Mouse (Mus musculus): ENCODE results near the gene Miga2.

DNA sequence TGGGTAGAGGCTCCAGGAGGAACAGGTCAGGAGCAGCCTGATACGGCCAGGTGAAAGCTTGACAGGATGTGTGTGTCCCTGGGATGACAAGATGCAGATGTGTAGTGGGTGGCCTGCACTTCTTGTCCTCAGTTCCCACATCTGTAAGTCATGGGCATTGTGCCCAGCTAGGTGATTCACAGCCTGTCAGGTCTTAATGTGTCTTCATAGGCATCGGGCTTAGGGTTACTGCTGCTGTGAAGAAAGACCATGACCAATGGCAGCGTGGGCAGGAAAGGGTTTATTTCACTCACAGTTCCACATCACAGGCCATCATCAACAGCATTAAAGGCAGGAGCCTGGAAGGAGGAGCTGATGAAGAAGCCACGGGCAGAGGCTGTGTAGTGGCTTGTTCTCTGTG lies 21.6 kb downstream of the Miga2 start:
- TF ChIP-seq POLR2A (IDR thresholded peaks at IDR 0.05; ENCODE audit: insufficient read depth, low read depth, low read length) (no peak), CTCF (IDR thresholded peaks at IDR 0.05) (no peak)

Data from heart, adult 2 months (tissue).